Mouse (Mus musculus): ENCODE data around the gene Nkap.

DNA sequence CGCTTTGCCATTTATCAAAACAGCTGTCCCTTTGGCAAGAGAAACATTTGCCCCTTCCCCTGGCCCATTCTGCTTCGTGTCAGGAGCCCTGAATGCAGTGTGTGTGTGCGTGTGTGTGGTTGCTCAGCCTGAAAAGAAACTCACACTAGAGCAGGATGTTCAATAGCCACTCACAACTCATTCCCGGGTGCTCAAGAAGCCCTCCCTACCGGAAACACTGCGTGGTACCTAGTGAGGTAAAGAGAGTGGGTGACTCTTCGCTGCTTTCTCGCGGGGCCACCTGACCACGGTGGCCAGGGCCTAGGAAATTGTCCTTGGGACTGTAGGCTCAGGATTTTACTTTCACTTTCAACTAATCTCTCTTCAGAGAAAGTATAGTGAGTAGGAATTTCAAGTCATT is 34.6 kb downstream of the Nkap start:
- TF ChIP-seq POLR2A (IDR thresholded peaks at IDR 0.05; ENCODE audit: borderline replicate concordance, extremely low read depth, low read depth, low read length) (no peak), CTCF (IDR thresholded peaks at IDR 0.05; ENCODE audit: insufficient read depth, low read length) (no peak)

All from lung, adult 2 months (tissue).